Mouse (Mus musculus) layer of hippocampus, adult 8-10 months (tissue): ENCODE results near the gene Agmat. TPM values are rescaled to one million over a fixed set of nuclear protein-coding genes. Genes with fewer than 3 reads are reported as not detected.

Source experiments
- total RNA-seq, 4 experiments: library from RNA; stranded (reverse); gene quantifications; 2 replicates each; pipeline ENCODE4 v1.2.4; 2022

The Agmat gene
- total RNA-seq, 4 experiments from 2014 or later, result not detected

Other genes with a start within 250 kb of the Agmat start
- gene Spen, start 208.1 kb upstream of the Agmat start, total RNA-seq, result 10 to 100 TPM; 59.2 to 67.9 (median 66.9) TPM
- 1 to 10 TPM in 2 of 4 experiments, under 1 TPM in 2; 0.39 to 4.4 (median 1.9) TPM for gene Fblim1, start 140.6 kb upstream of the Agmat start, total RNA-seq
- gene Tmem82, start 128.0 kb upstream of the Agmat start, total RNA-seq, result under 1 TPM; 0.47 to 0.87 (median 0.54) TPM
- gene Slc25a34, start 122.9 kb upstream of the Agmat start, total RNA-seq, result 1 to 10 TPM; 2.9 to 4.5 (median 3.8) TPM
- 10 to 100 TPM; 89.6 to 98.5 (median 95.2) TPM for gene Plekhm2, start 81.8 kb upstream of the Agmat start, total RNA-seq
- under 1 TPM in 2 of 4 experiments, not detected in 2; 0.43 to 0.47 TPM for gene Rsc1a1, start 61.1 kb upstream of the Agmat start, total RNA-seq
- 10 to 100 TPM; 43.0 to 50.3 (median 46.2) TPM for gene Ddi2, start 23.3 kb upstream of the Agmat start, total RNA-seq
- gene Dnajc16, start 44.3 kb downstream of the Agmat start, total RNA-seq, result 10 to 100 TPM; 42.0 to 51.0 (median 44.1) TPM
- 10 to 100 TPM; 22.6 to 26.0 (median 25.6) TPM for gene Casp9, start 46.9 kb downstream of the Agmat start, total RNA-seq
- gene Cela2a, start 79.5 kb downstream of the Agmat start, total RNA-seq, result not detected
- not detected for gene Ctrc, start 99.7 kb downstream of the Agmat start, total RNA-seq
- gene Efhd2, start 128.2 kb downstream of the Agmat start, total RNA-seq, result 100 to 1,000 TPM; 160 to 177 (median 162) TPM